Mouse (Mus musculus) heart, adult 2 months (tissue): Measurements from ENCODE around the gene Fam174b.

ENCODE experiments used
- CTCF ChIP-seq: fragments of 200-600 bp; IDR thresholded peaks from 2 replicates; pipeline ENCODE4 v1.8.1; 2022; ENCODE audit warnings: antibody characterized with exemption, mild to moderate bottlenecking, moderate library complexity
- POLR2A ChIP-seq: fragments of 200-500 bp; IDR thresholded peaks from 2 replicates; pipeline ENCODE4 v1.6.1; 2011; ENCODE audit warnings: mild to moderate bottlenecking, low read depth, low read length, control low read depth; ENCODE audit not compliant: insufficient read depth

DNA sequence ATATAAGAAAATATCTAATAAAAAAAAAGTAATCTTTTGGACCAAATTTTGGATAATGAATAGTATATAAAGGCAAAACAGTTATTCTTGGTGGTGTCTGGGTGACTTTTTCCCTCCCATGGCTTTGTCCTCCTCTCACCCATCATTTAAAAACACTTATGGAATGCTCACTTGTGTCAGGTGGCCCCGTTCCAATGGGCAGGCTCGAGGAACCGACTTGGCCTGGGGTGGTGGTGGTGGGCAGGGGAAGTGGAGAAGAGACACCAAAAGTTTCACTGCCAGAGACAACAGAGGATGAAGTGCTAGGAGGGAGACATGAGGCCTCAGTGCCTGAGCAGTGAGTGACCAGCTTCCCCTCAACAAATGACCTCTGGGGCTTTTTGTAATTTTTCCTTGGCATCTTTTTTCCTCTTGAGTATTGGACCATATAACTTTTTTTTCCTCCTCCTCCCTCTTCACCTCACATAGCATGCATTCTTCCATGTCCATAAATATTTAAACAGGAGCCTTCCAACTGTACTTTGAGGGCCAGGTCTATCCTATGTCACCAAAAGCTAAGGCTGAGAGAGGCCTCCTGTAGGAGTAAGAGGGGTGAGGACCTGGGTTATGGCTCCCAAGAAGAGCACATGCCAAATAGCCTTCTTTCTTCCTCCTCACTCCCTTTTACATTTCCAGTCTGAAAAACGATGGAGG is 44.8 kb downstream of the Fam174b start:
- TF ChIP-seq CTCF (no peak), POLR2A (no peak)
